24 mouse cellular contexts compared by ENCODE assay signal in genomic region chr6:119021226-119021625, GRCm38 (mm10).
DNase-seq lines count a peak whose midpoint lies in the region; ATAC-seq and TF ChIP-seq lines count a peak whose summit lies in the region.
"Had no signal": no experiment of that assay in that cellular context is flagged by ENCODE, and none has a peak within 500 bp of the region (broad histone marks: within the 10 kb centered on the region; RNA-seq: fewer than 3 reads in every experiment).

No protein-coding gene starts in this region.

- ATAC-seq in stomach, embryonic 15.5 days (ENCODE audit: insufficient read depth, low FRiP score, low read depth): no peak
- ATAC-seq: activated CD4-positive, CD25-positive, alpha-beta regulatory T cell, adult 4 months; forebrain, embryonic 15.5 days; hindbrain, embryonic 16.5 days; inflammation-experienced regulatory T-cells, adult 6 months had no signal

- H3K9ac ChIP-seq in stomach, embryonic 15.5 days: no peak overlapping the region
- H3K9ac ChIP-seq: embryonic facial prominence, embryonic 15.5 days; forebrain, embryonic 15.5 days; heart, embryonic 13.5 days; hindbrain, embryonic 12.5 days had no signal

- H3K4me2 ChIP-seq in stomach, embryonic 15.5 days: no peak overlapping the region
- H3K4me2 ChIP-seq: embryonic facial prominence, embryonic 15.5 days; forebrain, embryonic 15.5 days; heart, embryonic 13.5 days; hindbrain, embryonic 12.5 days had no signal

- intact Hi-C loops in left cerebral cortex, postnatal 4 days (cut with DNase I): no loop called here

- peak; percentile 48 for DNase-seq in heart, adult 11 months
- DNase-seq in heart, embryonic 10.5 days (ENCODE audit: low spot score): no peak
- peak; percentile 19 for DNase-seq in MN1 (ENCODE audit: low spot score)
- DNase-seq in lung, postnatal 10 days: no peak
- DNase-seq in left cerebral cortex, postnatal 4 days: no peak
- DNase-seq in spleen, adult 18-20 months: no peak
- DNase-seq: adrenal gland, adult 2 months; adrenal gland, postnatal 36 days; cerebellum, adult 8-10 months; cerebellum, postnatal 25 days; gastrocnemius, postnatal 36 days; heart, adult 2 months; heart, postnatal 10 days; heart, postnatal 4 days; kidney, adult 8-10 months had no signal

- H3K27me3 ChIP-seq in heart, embryonic 10.5 days (ENCODE audit: insufficient read depth, poor library complexity, severe bottlenecking): no peaks in the 10 kb centered on the region
- no peaks in the 10 kb centered on the region for H3K27me3 ChIP-seq in stomach, embryonic 15.5 days (replicated peaks)
- H3K27me3 ChIP-seq: embryonic facial prominence, embryonic 15.5 days; forebrain, embryonic 15.5 days; heart, embryonic 13.5 days; hindbrain, embryonic 12.5 days had no signal

- H3K4me3 ChIP-seq in heart, embryonic 10.5 days: no peak overlapping the region
- H3K4me3 ChIP-seq in embryonic fibroblast, embryonic 13.5 days (ENCODE audit: insufficient read depth, low read length): no peak overlapping the region
- no peak overlapping the region for H3K4me3 ChIP-seq in stomach, embryonic 15.5 days (replicated peaks)
- H3K4me3 ChIP-seq: embryonic facial prominence, embryonic 15.5 days; forebrain, embryonic 15.5 days; heart, adult 2 months; heart, embryonic 13.5 days; hindbrain, embryonic 12.5 days had no signal

- no peak overlapping the region for H3K27ac ChIP-seq in heart, embryonic 10.5 days
- peak overlapping the region; percentile 9 for H3K27ac ChIP-seq in embryonic fibroblast, embryonic 13.5 days (ENCODE audit: insufficient read depth, low read length)
- peak overlapping the region; percentile 51; the same call in 1 of the 2 replicates for H3K27ac ChIP-seq in stomach, embryonic 15.5 days
- H3K27ac ChIP-seq: embryonic facial prominence, embryonic 15.5 days; forebrain, embryonic 15.5 days; heart, adult 2 months; heart, embryonic 13.5 days; hindbrain, embryonic 12.5 days had no signal

- no peak for TF ChIP-seq CTCF in embryonic fibroblast, embryonic 13.5 days (IDR thresholded peaks at IDR 0.05; ENCODE audit: borderline replicate concordance, insufficient read depth, low read length)

- H3K9me3 ChIP-seq in heart, embryonic 10.5 days: no peaks in the 10 kb centered on the region
- no peaks in the 10 kb centered on the region for H3K9me3 ChIP-seq in stomach, embryonic 15.5 days
- H3K9me3 ChIP-seq: embryonic facial prominence, embryonic 15.5 days; forebrain, embryonic 15.5 days; heart, embryonic 13.5 days; hindbrain, embryonic 12.5 days had no signal

- peaks cover 77% of the 10 kb centered on the region for H3K4me1 ChIP-seq in heart, embryonic 10.5 days
- peaks cover 22% of the 10 kb centered on the region for H3K4me1 ChIP-seq in embryonic fibroblast, embryonic 13.5 days (ENCODE audit: control insufficient read depth, insufficient read depth, low read length)
- H3K4me1 ChIP-seq in stomach, embryonic 15.5 days: peaks cover 5% of the 10 kb centered on the region; the same call in 1 of the 2 replicates
- H3K4me1 ChIP-seq: forebrain, embryonic 15.5 days; hindbrain, embryonic 12.5 days had no signal

- 60% methylated on average over 8 of the region's 8 CpGs for WGBS in heart, embryonic 10.5 days
- WGBS in stomach, embryonic 15.5 days: 37% methylated on average over 8 of the region's 8 CpGs

- H3K36me3 ChIP-seq in heart, embryonic 10.5 days: no peaks in the 10 kb centered on the region
- H3K36me3 ChIP-seq in stomach, embryonic 15.5 days: no peaks in the 10 kb centered on the region
- H3K36me3 ChIP-seq: embryonic facial prominence, embryonic 15.5 days; forebrain, embryonic 15.5 days; heart, embryonic 13.5 days; hindbrain, embryonic 12.5 days had no signal

- TF ChIP-seq POLR2A in embryonic fibroblast, embryonic 13.5 days (IDR thresholded peaks at IDR 0.05; ENCODE audit: low read depth, low read length): no peak

Comparison
In these comparisons a context has a peak if more than half of its experiments do, and no peak if none do; other contexts are left out.
1. DNase-seq: peak in heart, adult 11 months (single experiment) and MN1 (single experiment); none in heart, embryonic 10.5 days (single experiment), lung, postnatal 10 days (single experiment), left cerebral cortex, postnatal 4 days (single experiment) and spleen, adult 18-20 months (0 of 2).